Mouse (Mus musculus) lung, postnatal 25 days (tissue): ENCODE data around the gene Camk2d.
A peak's percentile ranks its signal among the peaks of the same experiment; 100 is the strongest.

ENCODE experiments used
- DNase-seq: peaks from one replicate; pipeline ENCODE4 v3.0.0; 2022; ENCODE audit warnings: low spot score

The Camk2d gene

GRCm38 (mm10) chr3:126690627-126691505, 94.8 kb downstream of the Camk2d start:
- no peak for DNase-seq

GRCm38 (mm10) chr3:126691565-126691964, 95.5 kb downstream of the Camk2d start:
- no peak for DNase-seq

GRCm38 (mm10) chr3:126692797-126693196, 96.7 kb downstream of the Camk2d start:
- no peak for DNase-seq

GRCm38 (mm10) chr3:126693302-126693701, 97.2 kb downstream of the Camk2d start:
- peak; percentile 81 for DNase-seq

GRCm38 (mm10) chr3:126695456-126696293, 99.6 kb downstream of the Camk2d start:
- DNase-seq: peak; percentile 38

GRCm38 (mm10) chr3:126696620-126697019, 100.5 kb downstream of the Camk2d start:
- no peak for DNase-seq

GRCm38 (mm10) chr3:126699740-126700139, 103.6 kb downstream of the Camk2d start:
- no peak for DNase-seq

GRCm38 (mm10) chr3:126701067-126701466, 105.0 kb downstream of the Camk2d start:
- no peak for DNase-seq

- DNase-seq: no peak
These were observed 105.5 kb downstream of the Camk2d start for GRCm38 (mm10) chr3:126701586-126701985.

- DNase-seq: no peak
These were observed 109.4 kb downstream of the Camk2d start for GRCm38 (mm10) chr3:126705490-126705889.

- no peak for DNase-seq
These were observed 118.2 kb downstream of the Camk2d start for GRCm38 (mm10) chr3:126714281-126714680.

GRCm38 (mm10) chr3:126723021-126723449, 126.9 kb downstream of the Camk2d start:
- DNase-seq: no peak

GRCm38 (mm10) chr3:126723458-126723857, 127.4 kb downstream of the Camk2d start:
- DNase-seq: no peak

- DNase-seq: no peak
These were observed 129.5 kb downstream of the Camk2d start for GRCm38 (mm10) chr3:126725647-126726046.

- no peak for DNase-seq
These were observed 131.3 kb downstream of the Camk2d start for GRCm38 (mm10) chr3:126727387-126727786.

GRCm38 (mm10) chr3:126730411-126730810, 134.3 kb downstream of the Camk2d start:
- no peak for DNase-seq

- no peak for DNase-seq
These were observed 136.2 kb downstream of the Camk2d start for GRCm38 (mm10) chr3:126732323-126732722.

GRCm38 (mm10) chr3:126734533-126734932, 138.4 kb downstream of the Camk2d start:
- no peak for DNase-seq

GRCm38 (mm10) chr3:126735211-126735610, 139.1 kb downstream of the Camk2d start:
- DNase-seq: no peak

- peak; percentile 12 for DNase-seq
These were observed 141.0 kb downstream of the Camk2d start for GRCm38 (mm10) chr3:126737128-126737527.

GRCm38 (mm10) chr3:126740146-126740545, 144.0 kb downstream of the Camk2d start:
- no peak for DNase-seq

GRCm38 (mm10) chr3:126744432-126745133, 148.5 kb downstream of the Camk2d start:
- DNase-seq: no peak
